In the genomic region with DNA sequence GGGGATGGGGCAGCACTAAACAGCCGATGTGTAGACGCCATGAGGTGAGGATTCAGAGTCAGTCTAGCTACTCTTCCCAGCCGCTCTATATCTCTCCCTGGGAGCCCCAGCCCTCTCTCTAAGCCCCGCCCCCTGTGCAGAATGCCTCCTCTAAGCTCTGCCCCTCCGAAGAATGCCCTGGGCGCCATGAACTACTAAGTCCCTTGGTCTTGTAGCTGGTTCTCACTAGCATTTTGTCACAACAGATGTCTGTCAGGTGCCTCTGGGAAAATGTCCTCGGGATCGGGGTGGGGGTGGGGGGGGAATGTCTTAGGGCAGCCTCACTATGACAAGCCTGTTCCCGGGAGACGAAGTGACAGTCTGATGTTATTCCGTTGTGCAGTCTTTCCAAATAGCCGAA, we compare ENCODE assay signal across 21 mouse cellular contexts. TPM values are rescaled to one million over a fixed set of nuclear protein-coding genes. Genes with fewer than 3 reads are reported as not detected.
"Had no signal": no experiment of that assay in that cellular context is flagged by ENCODE, and none has a peak within 500 bp of the region (broad histone marks: within the 10 kb centered on the region; RNA-seq: fewer than 3 reads in every experiment).

No protein-coding gene starts in this region.

- H3K4me2 ChIP-seq: limb, embryonic 12.5 days; liver, embryonic 13.5 days; lung, embryonic 15.5 days; stomach, embryonic 15.5 days had no signal

- H3K36me3 ChIP-seq: limb, embryonic 12.5 days; liver, embryonic 13.5 days; lung, embryonic 15.5 days; stomach, embryonic 15.5 days had no signal

- ATAC-seq: intestine, postnatal 0 days; liver, postnatal 0 days had no signal

- H3K9ac ChIP-seq: limb, embryonic 12.5 days; liver, embryonic 13.5 days; liver, postnatal 0 days; lung, embryonic 15.5 days; stomach, embryonic 15.5 days had no signal

- H3K9me3 ChIP-seq: limb, embryonic 12.5 days; liver, embryonic 13.5 days; lung, embryonic 15.5 days; megakaryocyte, embryonic 14.5 days; stomach, embryonic 15.5 days had no signal

- H3K4me3 ChIP-seq: limb, embryonic 12.5 days; liver, embryonic 13.5 days; lung, embryonic 15.5 days; megakaryocyte, embryonic 14.5 days; stomach, embryonic 15.5 days had no signal

- DNase-seq: kidney, adult 9 months; kidney, postnatal 36 days; layer of hippocampus, adult 9-11 months; liver; liver, embryonic 13.5 days; liver, postnatal 0 days; lung, postnatal 14 days; right cerebral cortex, postnatal 4 days; spleen, adult 18-20 months; thymus, postnatal 14 days had no signal

- H3K27ac ChIP-seq: kidney, postnatal 0 days; limb, embryonic 12.5 days; liver, embryonic 13.5 days; lung, embryonic 15.5 days; macrophage; stomach, embryonic 15.5 days had no signal

- H3K4me1 ChIP-seq: liver, embryonic 13.5 days; megakaryocyte, embryonic 14.5 days; stomach, embryonic 15.5 days had no signal

RNA-seq across cellular contexts. Expression of a gene that starts 9.5 kb away (rescaled TPM):
- total RNA-seq: layer of hippocampus, adult 18-20 months; left cerebral cortex, postnatal 36 days; midbrain, postnatal 0 days had no signal
- polyA plus RNA-seq: intestine, postnatal 0 days; kidney, postnatal 0 days; limb, embryonic 12.5 days; liver, embryonic 13.5 days; liver, postnatal 0 days; lung, embryonic 15.5 days; macrophage; midbrain, postnatal 0 days; neural tube, embryonic 14.5 days; stomach, embryonic 15.5 days had no signal

RNA-seq across cellular contexts. Expression of a gene that starts 37.0 kb away (rescaled TPM):
- polyA plus RNA-seq: macrophage had no signal
